Mouse (Mus musculus) liver, adult 2 months (tissue): ENCODE measurements around the gene Unc93a2.
"Not testable (repeated sequence)": the region's sequence is repeated elsewhere in the genome, so short reads cannot be mapped to it uniquely, and the experiment has no call there.

ENCODE experiments used
- CTCF ChIP-seq: fragments of 200-500 bp; IDR thresholded peaks from 2 replicates; pipeline ENCODE4 v1.5.1; 2011; ENCODE audit warnings: low read depth, low read length, control low read depth
- POLR2A ChIP-seq: fragments of 200-500 bp; IDR thresholded peaks from 2 replicates; pipeline ENCODE4 v1.6.1; 2011; ENCODE audit warnings: low read length, control low read depth; ENCODE audit not compliant: insufficient read depth; ENCODE audit errors: extremely low read depth

GRCm38 (mm10) chr17:7413336-7413735 lies 28.1 kb upstream of the Unc93a2 start:
- not testable (repeated sequence) for TF ChIP-seq CTCF, POLR2A
